Mouse (Mus musculus): ENCODE data around the gene Strc. TPM values are rescaled to one million over a fixed set of nuclear protein-coding genes. Genes with fewer than 3 reads are reported as not detected.

Gene Strc
- polyA plus RNA-seq, 1 experiment from 2014 or later: not detected

- peak; percentile 94 for ATAC-seq (ENCODE audit: insufficient read depth, low FRiP score, low read depth)
- no peaks in the 10 kb centered on the region for H3K36me3 ChIP-seq
- H3K4me1 ChIP-seq: peaks cover 20% of the 10 kb centered on the region; the same call in 1 of the 2 replicates
- no peaks in the 10 kb centered on the region for H3K9me3 ChIP-seq
- H3K4me3 ChIP-seq (replicated peaks): peak within 1 kb of the TSS; percentile 74
- H3K27me3 ChIP-seq (replicated peaks): peaks cover 4% of the 10 kb centered on the region; the same call in 1 of the 2 replicates
- WGBS: under 1% methylated on average over 57 of the region's 58 CpGs
- peak within 1 kb of the TSS; percentile 91 for H3K4me2 ChIP-seq
- peak within 1 kb of the TSS; percentile 54 for H3K27ac ChIP-seq
- H3K9ac ChIP-seq: peak within 1 kb of the TSS; percentile 68
Measured at GRCm38 (mm10) chr2:121354820-121355592, 32.0 kb downstream of the Strc start, which contains the start of gene Ppip5k1. Gene Ppip5k1 (minus strand): TSS chr2:121355396.

- peaks cover 20% of the 10 kb centered on the region; the same call in 1 of the 2 replicates for H3K4me1 ChIP-seq
- H3K27me3 ChIP-seq (replicated peaks): peaks cover 2% of the 10 kb centered on the region; the same call in 1 of the 2 replicates
- H3K36me3 ChIP-seq: no peaks in the 10 kb centered on the region
- peak overlapping the region; percentile 91 for H3K4me2 ChIP-seq
- peak overlapping the region; percentile 68 for H3K9ac ChIP-seq
- WGBS: 2% methylated on average over 6 of the region's 6 CpGs
- H3K9me3 ChIP-seq: no peaks in the 10 kb centered on the region
- H3K4me3 ChIP-seq (replicated peaks): peak overlapping the region; percentile 74
- no peak for ATAC-seq (ENCODE audit: insufficient read depth, low FRiP score, low read depth)
- peak overlapping the region; percentile 54 for H3K27ac ChIP-seq
Measured at GRCm38 (mm10) chr2:121354378-121354777, 32.6 kb downstream of the Strc start.

DNA sequence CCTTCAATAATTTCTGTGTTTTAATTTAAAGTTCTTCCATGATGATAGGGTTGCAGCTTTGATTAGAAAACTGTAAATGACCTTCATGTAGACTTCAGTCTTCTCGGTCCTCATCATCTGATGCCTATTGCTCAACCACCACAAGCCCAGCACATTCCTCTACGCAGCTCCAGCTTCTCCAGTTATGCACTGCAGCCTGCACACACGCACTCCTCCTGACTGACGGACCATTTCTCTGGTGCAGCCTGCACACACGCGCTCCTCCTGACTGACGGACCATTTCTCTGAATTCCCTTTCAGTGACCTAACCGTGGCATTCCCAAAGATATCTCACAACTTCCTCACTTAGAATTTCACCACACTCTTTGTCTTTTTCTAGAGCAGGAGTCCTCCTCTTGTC, 33.8 kb downstream of the Strc start:
- no peak for ATAC-seq (ENCODE audit: insufficient read depth, low FRiP score, low read depth)
- Histone ChIP-seq H3K36me3 (0 out of 2 replicates have a peak, but pooled peaks cover 5% of the 10 kb centered on the region), H3K27me3 (replicated peaks) (no peaks in the 10 kb centered on the region), H3K4me2 (no peak overlapping the region), H3K4me1 (peaks cover 13% of the 10 kb centered on the region; the same call in 1 of the 2 replicates), H3K4me3 (replicated peaks) (no peak overlapping the region), H3K27ac (no peak overlapping the region), H3K9ac (no peak overlapping the region), H3K9me3 (no peaks in the 10 kb centered on the region)
- 64% methylated on average over 8 of the region's 8 CpGs for WGBS

DNA sequence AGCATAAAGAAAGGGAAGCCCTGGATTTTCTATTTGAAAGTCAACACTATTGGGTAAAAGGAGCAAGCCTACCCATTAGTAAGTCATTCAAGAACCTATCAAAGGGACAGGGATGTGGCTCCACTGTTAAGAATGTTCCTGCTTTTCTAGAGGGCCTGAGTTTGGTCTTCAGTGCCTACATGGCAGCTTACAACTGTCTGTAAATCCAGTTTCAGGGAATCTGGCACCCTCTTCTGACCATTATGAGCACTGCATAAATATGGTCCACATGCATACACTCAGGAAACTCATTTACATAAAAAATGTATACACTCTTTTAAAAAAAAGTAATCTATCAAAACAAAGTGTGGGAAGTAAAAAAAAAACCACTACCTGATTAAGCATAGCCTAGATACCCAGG, 47.9 kb downstream of the Strc start:
- H3K9ac ChIP-seq: no peak overlapping the region

GRCm38 (mm10) chr2:121329492-121329891, 57.5 kb downstream of the Strc start:
- no peak for ATAC-seq (ENCODE audit: insufficient read depth, low FRiP score, low read depth)
- H3K4me3 ChIP-seq (replicated peaks): no peak overlapping the region
- 84% methylated on average over 2 of the region's 2 CpGs for WGBS

More for the DNA sequence above, 47.9 kb downstream of the Strc start:
- ATAC-seq (ENCODE audit: insufficient read depth, low FRiP score, low read depth): no peak
- Histone ChIP-seq H3K4me1 (no peaks in the 10 kb centered on the region), H3K27me3 (replicated peaks) (no peaks in the 10 kb centered on the region), H3K9me3 (no peaks in the 10 kb centered on the region), H3K27ac (no peak overlapping the region), H3K4me3 (replicated peaks) (no peak overlapping the region), H3K4me2 (no peak overlapping the region), H3K36me3 (no peaks in the 10 kb centered on the region)

GRCm38 (mm10) chr2:121323693-121324470, 63.1 kb downstream of the Strc start:
- H3K4me1 ChIP-seq: no peaks in the 10 kb centered on the region
- H3K9ac ChIP-seq: no peak overlapping the region
- H3K4me2 ChIP-seq: no peak overlapping the region
- no peaks in the 10 kb centered on the region for H3K9me3 ChIP-seq
- H3K36me3 ChIP-seq: no peaks in the 10 kb centered on the region
- H3K27me3 ChIP-seq (replicated peaks): no peaks in the 10 kb centered on the region
- 81% methylated on average over 10 of the region's 10 CpGs for WGBS
- no peak overlapping the region for H3K27ac ChIP-seq
- H3K4me3 ChIP-seq (replicated peaks): no peak overlapping the region
- ATAC-seq (ENCODE audit: insufficient read depth, low FRiP score, low read depth): no peak

More at GRCm38 (mm10) chr2:121329492-121329891, 57.5 kb downstream of the Strc start:
- Histone ChIP-seq H3K4me2 (no peak overlapping the region), H3K4me1 (no peaks in the 10 kb centered on the region), H3K27me3 (replicated peaks) (no peaks in the 10 kb centered on the region), H3K27ac (no peak overlapping the region), H3K36me3 (no peaks in the 10 kb centered on the region), H3K9me3 (no peaks in the 10 kb centered on the region), H3K9ac (no peak overlapping the region)

GRCm38 (mm10) chr2:121323041-121323440, 63.9 kb downstream of the Strc start:
- H3K4me2 ChIP-seq: no peak overlapping the region
- no peak for ATAC-seq (ENCODE audit: insufficient read depth, low FRiP score, low read depth)
- H3K9ac ChIP-seq: no peak overlapping the region
- no peak overlapping the region for H3K4me3 ChIP-seq (replicated peaks)
- no peaks in the 10 kb centered on the region for H3K36me3 ChIP-seq
- H3K4me1 ChIP-seq: no peaks in the 10 kb centered on the region
- no peaks in the 10 kb centered on the region for H3K9me3 ChIP-seq
- no peak overlapping the region for H3K27ac ChIP-seq
- H3K27me3 ChIP-seq (replicated peaks): no peaks in the 10 kb centered on the region
- 88% methylated on average over 10 of the region's 10 CpGs for WGBS

- no peak for ATAC-seq (ENCODE audit: insufficient read depth, low FRiP score, low read depth)
- no peaks in the 10 kb centered on the region for H3K4me1 ChIP-seq
- WGBS: 73% methylated on average over 8 of the region's 8 CpGs
Measured at GRCm38 (mm10) chr2:121316278-121316677, 70.7 kb downstream of the Strc start.

More at GRCm38 (mm10) chr2:121316278-121316677, 70.7 kb downstream of the Strc start:
- no peaks in the 10 kb centered on the region for H3K27me3 ChIP-seq (replicated peaks)
- no peak overlapping the region for H3K9ac ChIP-seq
- no peaks in the 10 kb centered on the region for H3K9me3 ChIP-seq
- H3K4me2 ChIP-seq: no peak overlapping the region
- H3K27ac ChIP-seq: no peak overlapping the region
- no peak overlapping the region for H3K4me3 ChIP-seq (replicated peaks)
- H3K36me3 ChIP-seq: no peaks in the 10 kb centered on the region

Other genes starting within 250 kb of the Strc start
- gene Adal, start 246.7 kb downstream of the Strc start, polyA plus RNA-seq (2015; fragmentation: Nextera tagmentation; extraction: Ambion mirVana): 19.1 and 19.5 TPM in 2 replicates
- 20.1 and 23.1 TPM in 2 replicates for gene Lcmt2, start 246.5 kb downstream of the Strc start, polyA plus RNA-seq (2015; fragmentation: Nextera tagmentation; extraction: Ambion mirVana)
- 50.5 and 51.0 TPM in 2 replicates for gene Tubgcp4, start 216.5 kb downstream of the Strc start, polyA plus RNA-seq (2015; fragmentation: Nextera tagmentation; extraction: Ambion mirVana)
- gene Zscan29, start 216.0 kb downstream of the Strc start, polyA plus RNA-seq (2015; fragmentation: Nextera tagmentation; extraction: Ambion mirVana): 8.6 and 9.7 TPM in 2 replicates
- gene Trp53bp1, start 115.8 kb downstream of the Strc start, polyA plus RNA-seq (2015; fragmentation: Nextera tagmentation; extraction: Ambion mirVana): 51.9 and 60.6 TPM in 2 replicates
- gene Map1a, start 97.6 kb downstream of the Strc start, polyA plus RNA-seq (2015; fragmentation: Nextera tagmentation; extraction: Ambion mirVana): 4.0 and 5.3 TPM in 2 replicates
- gene Ppip5k1, start 31.8 kb downstream of the Strc start, polyA plus RNA-seq (2015; fragmentation: Nextera tagmentation; extraction: Ambion mirVana): 16.7 and 18.1 TPM in 2 replicates
- gene Ckmt1, start 29.5 kb downstream of the Strc start, polyA plus RNA-seq (2015; fragmentation: Nextera tagmentation; extraction: Ambion mirVana): 157 and 165 TPM in 2 replicates
- 742 and 872 TPM in 2 replicates for gene Pdia3, start 26.6 kb upstream of the Strc start, polyA plus RNA-seq (2015; fragmentation: Nextera tagmentation; extraction: Ambion mirVana)
- 1.6 and 2.3 TPM in 2 replicates for gene Catsper2, start 26.6 kb upstream of the Strc start, polyA plus RNA-seq (2015; fragmentation: Nextera tagmentation; extraction: Ambion mirVana)
- gene Ell3, start 57.1 kb upstream of the Strc start, polyA plus RNA-seq (2015; fragmentation: Nextera tagmentation; extraction: Ambion mirVana): 10.1 and 10.9 TPM in 2 replicates
- gene Serf2, start 62.0 kb upstream of the Strc start, polyA plus RNA-seq (2015; fragmentation: Nextera tagmentation; extraction: Ambion mirVana): 449 and 538 TPM in 2 replicates
- 96.0 and 102 TPM in 2 replicates for gene Hypk, start 66.1 kb upstream of the Strc start, polyA plus RNA-seq (2015; fragmentation: Nextera tagmentation; extraction: Ambion mirVana)
- gene Serinc4, start 69.6 kb upstream of the Strc start, polyA plus RNA-seq (2015; fragmentation: Nextera tagmentation; extraction: Ambion mirVana): 0.30 and 0.67 TPM in 2 replicates
- gene Mfap1b, start 86.9 kb upstream of the Strc start, polyA plus RNA-seq (2015; fragmentation: Nextera tagmentation; extraction: Ambion mirVana): 45.7 and 47.5 TPM in 2 replicates
- gene Mfap1a, start 119.5 kb upstream of the Strc start, polyA plus RNA-seq (2015; fragmentation: Nextera tagmentation; extraction: Ambion mirVana): 23.9 and 24.5 TPM in 2 replicates
- 7.7 and 8.0 TPM in 2 replicates for gene Wdr76, start 119.6 kb upstream of the Strc start, polyA plus RNA-seq (2015; fragmentation: Nextera tagmentation; extraction: Ambion mirVana)